Mouse (Mus musculus): ENCODE data around the gene Git1.

Gene Git1

DNA sequence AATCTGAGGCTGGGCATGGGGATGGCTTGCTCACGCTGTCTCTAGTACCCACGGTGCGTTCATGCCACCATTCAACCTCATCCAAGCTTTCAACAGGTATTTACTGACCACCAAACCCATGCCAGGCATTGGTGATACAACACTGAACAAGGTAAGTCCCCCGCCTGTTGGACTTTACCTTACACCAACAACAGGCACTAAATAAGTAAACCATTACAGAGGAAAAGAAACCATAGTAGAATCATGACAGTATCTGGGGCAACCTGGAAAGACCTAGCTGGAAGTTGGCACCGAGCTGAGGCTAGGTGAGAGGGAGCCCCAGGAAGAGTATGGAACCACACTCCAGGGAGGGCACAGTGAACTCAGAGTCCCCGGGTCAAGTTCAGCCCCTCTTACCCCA is 16.5 kb upstream of the Git1 start:
- DNase-seq (ENCODE audit: extremely low spot score, low read depth, low spot score): no peak

DNA sequence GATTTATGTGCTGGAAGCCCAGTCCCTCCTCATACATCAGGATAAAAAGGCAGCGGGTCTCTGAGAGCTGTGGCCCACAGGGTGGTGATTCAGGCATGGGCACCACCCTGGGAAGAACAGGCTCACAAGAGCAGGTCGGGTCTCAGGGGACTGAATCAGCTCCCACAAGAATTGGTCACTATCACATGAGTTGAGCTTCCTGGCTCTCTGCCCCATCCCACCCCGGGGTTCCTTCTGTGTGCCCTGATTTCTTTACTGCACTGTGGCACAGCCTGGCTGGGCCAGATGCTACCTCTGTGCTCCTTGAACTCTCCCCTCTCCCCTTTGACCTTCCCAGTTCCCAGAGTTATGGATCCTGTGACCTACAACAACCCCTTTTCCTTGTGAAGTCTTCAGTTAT is 10.3 kb upstream of the Git1 start:
- DNase-seq (ENCODE audit: extremely low spot score, low read depth, low spot score): no peak

DNA sequence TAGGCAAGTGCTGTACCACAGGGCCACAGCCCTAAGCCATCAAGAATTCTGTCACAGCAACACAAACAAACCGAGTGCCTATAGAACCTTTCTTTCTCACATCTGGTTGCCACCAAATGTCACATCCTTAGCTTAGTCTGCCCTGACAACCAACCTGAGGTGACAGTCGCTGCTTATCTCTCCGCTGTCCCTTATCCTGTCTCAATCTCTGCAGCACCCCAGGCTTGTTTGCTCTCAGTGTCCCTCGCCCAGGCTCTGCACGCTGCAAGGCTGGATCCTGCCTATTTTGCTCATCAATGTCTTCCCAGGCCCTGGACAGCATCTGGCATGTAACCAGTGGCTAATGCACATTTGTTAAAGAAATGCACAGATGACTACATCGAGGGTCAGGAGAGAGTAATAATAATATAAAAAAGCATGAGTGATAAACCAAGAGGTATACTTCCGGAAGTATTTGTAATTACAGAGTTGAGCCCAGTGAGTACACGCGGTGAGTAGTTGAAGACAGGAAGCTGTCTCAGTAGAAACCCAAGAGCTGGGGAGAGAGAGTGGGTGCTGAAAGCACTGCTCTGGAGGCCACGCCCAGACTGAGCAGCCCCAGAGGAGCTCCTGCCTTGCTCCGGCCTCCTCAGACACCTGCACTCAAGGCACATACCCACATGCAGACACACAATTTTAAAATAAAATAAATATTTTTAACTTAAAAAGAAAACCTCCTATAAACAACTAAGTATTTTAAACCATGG is 9.7 kb upstream of the Git1 start:
- DNase-seq (ENCODE audit: extremely low spot score, low read depth, low spot score): no peak

DNA sequence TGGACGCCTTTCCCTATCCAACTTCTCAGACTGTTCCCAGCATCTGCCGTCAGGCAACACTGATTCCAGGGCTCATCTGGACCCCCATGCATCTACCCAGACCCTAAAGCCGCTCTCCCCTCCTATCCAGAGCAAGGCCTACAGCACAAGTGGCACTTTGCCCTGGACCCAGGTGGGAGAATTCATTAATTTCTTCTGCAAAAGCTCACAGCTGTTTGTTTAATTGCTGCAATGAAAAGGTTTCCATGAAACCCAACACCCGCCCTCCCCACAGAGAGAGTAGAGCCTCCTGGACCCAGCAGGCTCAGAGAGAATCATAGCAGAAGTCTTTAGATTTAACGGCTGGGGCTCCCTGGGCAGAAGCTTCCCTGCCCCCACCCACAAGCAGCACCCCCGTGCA is 8.1 kb upstream of the Git1 start:
- no peak for DNase-seq (ENCODE audit: extremely low spot score, low read depth, low spot score)

- DNase-seq (ENCODE audit: extremely low spot score, low read depth, low spot score): no peak
Observed at GRCm38 (mm10) chr11:77486798-77487197, 6.6 kb upstream of the Git1 start.

- DNase-seq (ENCODE audit: extremely low spot score, low read depth, low spot score): no peak
Observed at GRCm38 (mm10) chr11:77488771-77489581, 4.4 kb upstream of the Git1 start.

- DNase-seq (ENCODE audit: extremely low spot score, low read depth, low spot score): no peak
Observed at GRCm38 (mm10) chr11:77489591-77490235, 3.6 kb upstream of the Git1 start, which contains the start of gene Ankrd13b. Ankrd13b (minus strand) TSS chr11:77489678.

GRCm38 (mm10) chr11:77490451-77490850 is 2.9 kb upstream of the Git1 start:
- DNase-seq (ENCODE audit: extremely low spot score, low read depth, low spot score): no peak

DNA sequence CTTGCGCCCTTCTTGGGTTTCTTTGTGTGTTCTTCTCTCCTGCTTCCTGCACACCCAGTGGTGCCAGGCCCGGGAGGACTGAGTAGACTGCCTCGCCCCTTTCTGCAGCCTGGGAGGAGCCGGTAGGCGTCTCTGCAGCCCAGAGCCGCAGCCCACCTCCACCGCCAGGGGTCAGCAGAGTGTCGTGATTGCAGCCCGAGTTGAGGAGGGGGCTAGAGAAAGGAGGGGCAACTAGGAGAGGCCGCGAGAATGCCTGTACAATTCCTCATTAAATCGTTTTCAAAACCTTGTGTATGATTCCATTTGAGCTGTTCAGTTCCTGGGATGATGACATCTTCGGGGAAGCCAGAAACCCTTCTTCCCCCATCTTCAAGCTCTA is 2.2 kb upstream of the Git1 start:
- peak; percentile 97 for DNase-seq (ENCODE audit: extremely low spot score, low read depth, low spot score)

DNA sequence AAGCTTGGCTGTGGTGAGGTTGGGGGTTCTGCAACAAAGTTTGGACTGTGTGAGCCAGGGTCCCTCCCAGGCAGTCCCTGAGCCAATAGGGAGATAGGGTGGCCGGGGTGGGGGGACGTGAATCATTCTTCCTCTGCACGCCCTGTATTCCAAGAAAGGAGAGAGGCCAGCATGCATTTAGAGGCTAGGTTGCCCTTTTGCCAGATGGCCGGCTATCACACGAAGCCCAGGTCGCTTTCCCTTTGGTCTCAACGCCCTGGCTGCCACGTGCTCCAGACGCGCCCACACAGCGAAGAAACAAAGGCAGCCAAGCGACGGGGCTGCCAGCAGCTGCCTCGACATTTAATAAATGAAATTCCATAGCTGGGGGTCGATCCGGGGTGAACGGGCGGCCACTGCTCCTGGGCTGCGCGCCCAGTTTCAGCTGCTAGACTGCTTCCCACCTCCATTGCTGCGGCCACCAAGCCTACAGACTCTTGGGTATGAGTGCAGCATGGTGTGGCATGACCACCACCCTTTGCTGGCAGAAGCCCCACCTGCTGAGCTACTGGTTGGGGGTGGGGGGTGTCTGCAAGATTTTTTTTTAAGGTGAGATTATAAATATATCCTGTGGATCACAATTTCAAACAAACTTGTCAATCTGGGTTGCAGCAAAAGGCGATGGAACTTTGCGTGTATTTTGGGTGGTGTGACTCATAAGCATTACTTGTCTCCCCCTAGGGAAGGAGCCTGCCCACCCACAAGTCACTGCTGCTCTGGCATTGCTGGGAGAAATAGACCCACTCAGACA is 1.7 kb upstream of the Git1 start:
- DNase-seq (ENCODE audit: extremely low spot score, low read depth, low spot score): no peak

DNA sequence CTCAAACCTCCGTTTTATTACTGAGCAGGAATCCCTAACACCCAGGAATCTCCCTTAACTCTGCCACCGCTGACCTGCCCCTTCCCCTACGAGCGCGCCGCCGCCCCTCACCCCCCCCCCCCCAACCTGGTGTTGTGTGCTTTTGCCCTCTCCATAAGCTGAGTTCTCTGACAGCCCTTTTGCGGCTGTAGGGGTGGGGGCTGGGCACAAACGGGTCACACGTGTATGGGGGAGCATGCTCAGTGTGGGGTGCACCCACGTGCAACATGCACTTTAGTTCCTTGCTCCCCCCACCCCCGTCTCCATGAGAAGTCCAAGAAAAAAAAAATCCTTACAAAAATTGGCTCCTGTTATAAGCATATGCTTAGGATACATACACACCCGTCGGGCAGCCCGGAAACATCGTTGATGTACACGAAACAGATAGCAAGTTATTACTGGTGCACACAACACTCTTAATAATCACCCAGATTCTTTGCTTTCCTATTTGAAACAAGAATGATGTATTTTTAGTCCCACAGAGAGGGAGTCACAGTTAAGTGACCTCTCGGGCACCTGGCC is 971 bp upstream of the Git1 start:
- DNase-seq (ENCODE audit: extremely low spot score, low read depth, low spot score): no peak

- DNase-seq (ENCODE audit: extremely low spot score, low read depth, low spot score): no peak
Observed at GRCm38 (mm10) chr11:77492911-77493332, 440 bp upstream of the Git1 start.

DNA sequence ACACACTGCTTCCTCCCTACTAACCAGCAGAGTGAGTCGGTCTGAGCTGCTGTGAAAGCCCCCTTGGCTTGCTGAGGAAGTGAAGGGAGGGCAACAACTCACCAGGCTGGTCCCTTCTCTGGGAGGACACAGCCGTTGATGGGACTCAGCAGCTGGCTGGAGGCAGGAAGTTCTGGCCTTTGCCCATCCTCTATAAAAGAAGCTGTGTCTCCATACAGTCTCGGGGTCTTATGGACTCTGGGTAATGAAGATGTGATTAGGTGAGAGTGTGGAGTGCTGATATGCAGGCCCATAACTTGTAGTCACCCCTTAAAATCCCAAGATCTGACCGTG is 948 bp downstream of the Git1 start:
- no peak for DNase-seq (ENCODE audit: extremely low spot score, low read depth, low spot score)

DNA sequence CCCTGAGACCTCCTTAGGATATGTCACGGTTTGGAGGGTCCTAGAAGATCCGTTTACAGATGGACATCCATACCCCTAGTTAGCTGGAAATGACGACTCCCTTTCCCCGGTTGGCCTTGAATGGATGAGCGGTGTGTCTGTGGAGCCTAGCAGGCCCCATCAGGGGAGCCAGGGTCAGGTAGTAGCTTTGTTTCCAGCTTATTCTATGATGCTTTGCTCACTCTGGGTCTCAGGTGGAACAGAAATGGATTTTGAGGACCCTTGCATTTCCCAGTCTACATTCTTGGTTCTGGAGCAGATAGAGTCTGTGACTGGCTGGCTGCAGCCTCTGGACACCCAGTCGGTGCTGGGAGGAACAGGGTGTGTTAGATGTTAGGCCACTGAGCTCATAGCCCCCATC is 1.4 kb downstream of the Git1 start:
- DNase-seq (ENCODE audit: extremely low spot score, low read depth, low spot score): no peak

- DNase-seq (ENCODE audit: extremely low spot score, low read depth, low spot score): no peak
Observed at GRCm38 (mm10) chr11:77495507-77495906, 2.1 kb downstream of the Git1 start.

DNA sequence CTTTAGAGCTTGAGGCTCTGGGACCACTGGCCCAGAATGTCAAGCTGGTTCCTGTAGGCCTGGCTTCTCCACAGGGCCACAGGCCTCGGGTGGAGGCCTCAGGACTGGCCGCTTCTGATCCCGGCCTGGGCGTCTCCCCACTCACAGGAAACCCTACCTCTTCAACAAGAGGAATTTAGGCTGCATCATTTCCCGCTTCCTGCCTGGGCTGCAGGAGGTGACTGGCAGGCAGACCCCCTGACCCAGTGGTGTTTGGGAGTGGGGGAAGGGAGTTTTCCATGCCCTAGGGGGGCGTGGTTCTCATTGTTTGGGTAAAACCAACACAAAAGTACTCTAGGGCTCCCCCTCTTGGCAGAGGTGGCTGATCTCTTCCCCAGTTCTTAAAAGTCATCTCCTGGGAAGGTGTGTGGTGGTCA is 4.0 kb downstream of the Git1 start:
- DNase-seq (ENCODE audit: extremely low spot score, low read depth, low spot score): peak; percentile 73

DNA sequence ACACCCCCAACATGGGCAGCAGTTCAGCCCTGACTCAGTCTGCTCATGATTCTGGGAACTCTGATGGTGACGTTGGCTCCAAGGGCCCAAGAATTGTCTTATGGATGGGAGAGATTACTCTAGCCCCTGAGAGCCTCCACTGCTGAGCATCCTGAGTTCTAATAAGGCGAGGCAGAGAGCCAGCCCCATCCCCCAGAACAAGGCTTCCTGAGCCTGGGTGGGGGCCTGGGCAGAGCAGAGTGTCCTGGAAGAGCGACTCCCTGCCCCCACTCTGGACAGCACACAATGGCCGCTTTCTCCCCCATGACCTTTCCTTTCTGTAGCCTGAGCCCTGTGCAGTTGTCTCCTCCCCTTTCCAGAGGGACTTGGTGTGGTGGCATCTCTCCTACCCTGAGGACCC is 4.5 kb downstream of the Git1 start:
- no peak for DNase-seq (ENCODE audit: extremely low spot score, low read depth, low spot score)

- DNase-seq (ENCODE audit: extremely low spot score, low read depth, low spot score): no peak
Observed at GRCm38 (mm10) chr11:77498261-77499139, 5.1 kb downstream of the Git1 start.

DNA sequence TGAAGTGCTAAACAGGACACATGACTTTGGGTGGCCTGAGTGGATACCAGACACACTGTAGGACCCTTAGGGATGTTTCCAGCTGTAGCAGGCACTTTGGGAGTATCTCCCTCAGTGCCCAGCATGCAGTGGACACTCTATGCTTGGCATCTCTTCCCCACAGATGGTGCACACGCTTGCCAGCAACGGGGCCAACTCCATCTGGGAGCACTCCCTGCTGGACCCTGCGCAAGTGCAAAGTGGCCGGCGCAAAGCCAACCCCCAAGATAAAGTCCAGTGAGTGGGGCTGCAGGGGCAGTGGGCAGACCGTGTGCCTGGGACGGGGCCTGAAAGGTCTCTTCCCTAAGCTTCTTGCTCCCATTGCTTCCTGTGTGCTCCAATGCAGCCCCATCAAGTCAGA is 6.0 kb downstream of the Git1 start:
- DNase-seq (ENCODE audit: extremely low spot score, low read depth, low spot score): no peak
